Mouse (Mus musculus): ENCODE results near the gene Ptprn2.
A peak's percentile ranks its signal among the peaks of the same experiment; 100 is the strongest.

Gene Ptprn2

GRCm38 (mm10) chr12:116804712-116805111, 319.2 kb downstream of the Ptprn2 start:
- no peak for DNase-seq

- no peak for DNase-seq
Measured at GRCm38 (mm10) chr12:116805129-116805809, 319.7 kb downstream of the Ptprn2 start.

- DNase-seq, result no peak
Measured at GRCm38 (mm10) chr12:116806089-116806488, 320.6 kb downstream of the Ptprn2 start.

- DNase-seq, result no peak
Measured at GRCm38 (mm10) chr12:116813012-116813411, 327.5 kb downstream of the Ptprn2 start.

GRCm38 (mm10) chr12:116819836-116820235, 334.3 kb downstream of the Ptprn2 start:
- no peak for DNase-seq

GRCm38 (mm10) chr12:116823341-116823740, 337.8 kb downstream of the Ptprn2 start:
- DNase-seq, result no peak

GRCm38 (mm10) chr12:116827748-116828147, 342.2 kb downstream of the Ptprn2 start:
- DNase-seq, result no peak

- DNase-seq, result no peak
Measured at GRCm38 (mm10) chr12:116838611-116839192, 353.2 kb downstream of the Ptprn2 start.

GRCm38 (mm10) chr12:116842723-116843272, 357.3 kb downstream of the Ptprn2 start:
- DNase-seq, result no peak

- DNase-seq, result no peak
Measured at GRCm38 (mm10) chr12:116846220-116846619, 360.7 kb downstream of the Ptprn2 start.

GRCm38 (mm10) chr12:116847021-116847420, 361.5 kb downstream of the Ptprn2 start:
- DNase-seq, result no peak

- DNase-seq, result no peak
Measured at GRCm38 (mm10) chr12:116856307-116856706, 370.8 kb downstream of the Ptprn2 start.

- DNase-seq, result no peak
Measured at GRCm38 (mm10) chr12:116861360-116862017, 376.0 kb downstream of the Ptprn2 start.

GRCm38 (mm10) chr12:116863291-116863899, 377.9 kb downstream of the Ptprn2 start:
- DNase-seq, result no peak

GRCm38 (mm10) chr12:116873866-116874585, 388.5 kb downstream of the Ptprn2 start:
- DNase-seq, result peak; percentile 62

- no peak for DNase-seq
Measured at GRCm38 (mm10) chr12:116887496-116888281, 402.2 kb downstream of the Ptprn2 start.

GRCm38 (mm10) chr12:116888856-116889255, 403.3 kb downstream of the Ptprn2 start:
- no peak for DNase-seq

- DNase-seq, result no peak
Measured at GRCm38 (mm10) chr12:116892584-116892983, 407.1 kb downstream of the Ptprn2 start.

- no peak for DNase-seq
Measured at GRCm38 (mm10) chr12:116896651-116897050, 411.1 kb downstream of the Ptprn2 start.

GRCm38 (mm10) chr12:116901773-116902172, 416.3 kb downstream of the Ptprn2 start:
- no peak for DNase-seq

GRCm38 (mm10) chr12:116907424-116907823, 421.9 kb downstream of the Ptprn2 start:
- DNase-seq, result no peak

GRCm38 (mm10) chr12:116908668-116909067, 423.1 kb downstream of the Ptprn2 start:
- no peak for DNase-seq
